Mouse (Mus musculus) forelimb bud, embryonic 11.5 days (tissue): Measurements from ENCODE around the gene Esp36.
"Not testable (repeated sequence)": the region's sequence is repeated elsewhere in the genome, so short reads cannot be mapped to it uniquely, and the experiment has no call there.

ENCODE experiments used
- DNase-seq: peaks from one replicate; pipeline ENCODE4 v3.0.0-alpha.2; 2012; ENCODE audit warnings: low read depth, low spot score

Gene Esp36

GRCm38 (mm10) chr17:38420085-38420484, at the start of gene Esp36:
Gene Esp36, minus strand, starts transcription at chr17:38420185.
- DNase-seq, result no peak

- DNase-seq, result not testable (repeated sequence)
Measured at GRCm38 (mm10) chr17:38456206-38456605, 36.2 kb upstream of the Esp36 start.

GRCm38 (mm10) chr17:38450688-38451087, 30.7 kb upstream of the Esp36 start:
- DNase-seq, result no peak

GRCm38 (mm10) chr17:38406135-38406534, 13.8 kb downstream of the Esp36 start:
- DNase-seq, result no peak

GRCm38 (mm10) chr17:38391821-38392220, 28.2 kb downstream of the Esp36 start:
- DNase-seq, result no peak
